Mouse (Mus musculus) MN1 (cell line): Measurements from ENCODE around the gene Gm5447.

Source experiments
- DNase-seq: peaks from one replicate; pipeline ENCODE4 v3.0.0-alpha.2; 2016; ENCODE audit warnings: low spot score

The Gm5447 gene

DNA sequence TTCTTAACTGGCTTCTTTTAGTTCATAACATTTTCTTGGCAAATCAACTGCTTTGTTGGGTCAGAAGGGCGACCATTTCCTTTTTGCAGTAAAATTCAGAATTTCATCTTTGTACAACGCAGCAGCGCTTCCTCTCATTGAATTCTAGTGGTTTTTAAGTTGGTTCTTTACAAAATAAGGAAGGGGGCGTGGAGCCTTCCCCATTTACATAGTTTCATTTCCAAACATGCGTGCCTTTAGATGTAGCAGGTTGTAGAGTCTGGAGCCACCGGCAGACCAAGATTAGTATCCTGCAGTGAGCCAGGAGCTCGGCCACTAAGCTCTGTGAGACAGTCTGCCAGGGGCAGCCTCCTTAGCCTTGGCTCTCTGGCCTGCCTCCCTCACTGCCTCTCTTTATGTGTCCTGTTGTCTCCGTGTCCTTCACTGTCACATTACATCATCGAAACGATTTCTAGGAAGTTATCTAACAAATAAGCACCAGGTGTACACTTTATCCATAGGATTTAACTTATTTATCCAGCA lies 13.0 kb downstream of the Gm5447 start:
- DNase-seq = no peak

DNA sequence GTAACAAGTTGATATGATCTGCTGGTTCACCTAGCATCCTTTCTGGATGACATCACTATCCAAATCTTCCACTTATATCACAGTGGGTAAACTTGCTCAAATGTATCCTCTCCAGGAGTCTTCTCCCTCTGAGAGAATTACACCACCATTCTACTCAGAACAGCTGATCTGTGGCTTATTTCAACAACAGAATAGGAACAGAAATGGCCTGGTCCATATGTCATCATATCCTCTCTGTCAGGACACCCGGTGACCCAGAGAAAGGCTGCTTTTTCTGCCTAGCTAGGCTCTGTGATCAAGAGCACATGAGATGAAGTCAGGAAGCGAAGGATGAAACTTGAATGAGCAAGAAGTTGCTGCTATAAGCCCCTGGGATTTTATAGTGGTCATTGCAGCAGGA lies 13.7 kb downstream of the Gm5447 start:
- DNase-seq = no peak

GRCm38 (mm10) chr13:30989710-30990109 lies 15.7 kb downstream of the Gm5447 start:
- peak; percentile 30 for DNase-seq

- DNase-seq = no peak
Measured at GRCm38 (mm10) chr13:30990233-30990632, 16.2 kb downstream of the Gm5447 start.

DNA sequence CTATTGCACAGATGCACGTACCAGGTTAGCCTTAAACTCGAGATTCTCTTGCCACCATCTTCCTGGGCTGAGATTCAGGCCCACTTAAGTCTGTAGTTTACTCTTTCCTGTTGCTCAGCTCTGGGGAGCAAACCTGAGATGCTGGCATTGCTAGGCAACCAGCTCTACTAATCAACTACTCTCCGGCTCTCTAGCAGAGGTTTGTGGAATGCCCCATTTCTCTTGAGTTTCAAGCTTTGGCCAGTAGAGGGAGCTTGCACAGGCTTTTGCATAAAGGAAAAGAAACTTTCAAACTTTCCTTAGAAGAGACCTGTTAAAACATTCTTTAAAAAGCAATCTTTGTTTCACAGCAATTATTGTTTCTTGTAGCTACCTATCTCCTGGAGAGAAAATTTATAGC lies 19.8 kb downstream of the Gm5447 start:
- DNase-seq = peak; percentile 55

DNA sequence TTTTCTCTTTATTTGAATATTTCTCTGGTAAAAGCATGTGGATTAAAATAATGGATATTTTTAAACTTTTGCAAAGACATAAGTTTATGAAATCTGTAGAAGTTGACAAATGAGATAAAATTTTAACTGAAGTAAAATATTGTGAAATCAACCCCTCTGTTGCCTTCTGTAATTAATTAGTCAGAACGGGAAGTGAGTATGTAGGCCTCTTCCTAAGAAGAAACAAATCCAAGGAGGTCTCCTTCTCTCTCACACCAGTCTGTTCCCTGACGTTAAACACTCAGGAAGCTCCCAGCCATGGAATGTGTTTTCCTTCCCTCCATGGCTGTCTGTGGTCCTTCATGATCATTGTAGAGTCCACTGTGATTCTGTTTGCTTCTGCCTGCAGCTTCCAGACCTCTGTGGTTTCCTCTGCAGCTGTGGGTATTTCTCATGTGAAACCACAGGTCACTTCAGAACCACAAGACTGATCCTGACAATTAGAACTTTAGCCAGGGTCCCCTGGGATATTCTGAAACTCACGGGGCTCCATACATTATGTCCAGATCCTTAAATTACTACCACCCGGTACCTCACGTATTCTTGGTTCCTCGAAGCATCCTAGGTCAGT lies 20.4 kb downstream of the Gm5447 start:
- DNase-seq = no peak

DNA sequence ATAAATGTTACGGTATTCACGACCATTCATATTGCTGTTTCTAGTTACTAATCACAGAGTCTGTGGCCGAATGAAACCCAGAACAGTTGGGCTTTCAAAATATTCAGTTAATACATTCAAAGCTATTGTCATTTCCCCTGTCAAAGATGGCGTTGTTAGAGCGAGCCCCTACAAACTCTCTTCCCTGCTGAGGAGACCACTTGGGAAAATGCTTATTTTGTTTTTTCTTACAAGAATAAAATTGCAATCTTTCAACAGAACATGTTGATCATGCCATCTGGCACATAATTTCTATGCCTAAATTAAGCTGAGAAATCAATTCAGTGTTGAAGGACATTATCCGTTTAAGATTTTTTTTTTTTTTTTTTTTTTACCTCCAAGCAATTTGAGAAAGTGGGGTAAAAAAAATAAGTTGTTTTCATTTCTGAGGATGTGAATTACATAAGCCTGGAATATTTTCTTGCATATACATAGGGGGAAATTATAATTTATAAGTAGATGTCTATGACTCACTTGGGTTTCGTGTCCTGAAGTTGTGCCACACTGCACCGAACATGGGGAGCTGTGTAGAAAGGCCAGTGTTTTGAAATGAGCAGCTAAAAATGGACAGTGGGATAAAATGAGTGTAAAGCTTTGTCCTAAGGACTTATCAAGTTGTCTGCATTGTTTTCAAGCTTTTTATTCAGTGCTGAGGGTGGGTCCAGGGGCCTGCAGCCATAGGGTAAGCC lies 23.7 kb downstream of the Gm5447 start:
- no peak for DNase-seq

- no peak for DNase-seq
Measured at GRCm38 (mm10) chr13:30999799-31000198, 25.8 kb downstream of the Gm5447 start.

DNA sequence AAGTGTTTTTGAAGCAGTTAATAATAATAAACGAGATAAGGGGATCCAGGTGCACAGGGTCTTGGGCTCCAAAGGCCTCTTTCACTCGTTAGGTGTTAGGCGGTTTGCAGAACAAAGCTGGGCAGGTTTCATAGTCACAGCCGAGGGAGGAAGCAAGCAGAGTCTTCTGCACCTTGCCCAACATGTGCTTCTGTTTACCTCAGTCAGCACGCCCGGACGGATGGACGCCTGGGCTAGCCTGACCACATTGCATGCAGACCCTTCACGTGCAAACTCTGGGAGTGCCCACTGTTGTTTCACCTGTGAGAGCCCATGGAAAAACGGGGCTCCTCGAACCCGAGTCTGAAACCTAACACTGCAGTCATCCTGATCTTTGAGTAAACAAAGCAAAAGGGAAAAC lies 30.5 kb downstream of the Gm5447 start:
- no peak for DNase-seq

DNA sequence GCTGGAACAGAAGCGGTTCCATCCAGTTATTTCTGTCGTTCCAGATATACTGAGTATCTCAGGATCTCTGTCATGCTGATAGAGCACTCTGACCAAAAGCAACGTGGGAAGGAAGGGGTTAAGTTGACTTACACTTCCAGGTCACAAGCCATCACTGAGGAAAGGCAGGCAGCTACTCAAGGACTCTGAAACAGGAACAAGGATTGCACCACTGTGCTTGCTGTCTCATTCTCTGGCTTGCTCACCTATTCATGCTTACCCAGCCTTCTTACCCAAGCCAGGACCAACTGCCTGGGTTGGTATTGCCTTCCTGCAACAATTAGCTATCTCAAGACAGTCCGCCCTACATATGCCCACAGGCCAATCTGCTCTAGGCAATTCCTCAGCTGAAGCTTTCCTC lies 31.0 kb downstream of the Gm5447 start:
- DNase-seq = no peak

GRCm38 (mm10) chr13:31017545-31017944 lies 43.5 kb downstream of the Gm5447 start:
- no peak for DNase-seq

- no peak for DNase-seq
Measured at GRCm38 (mm10) chr13:31021514-31021913, 47.5 kb downstream of the Gm5447 start.

DNA sequence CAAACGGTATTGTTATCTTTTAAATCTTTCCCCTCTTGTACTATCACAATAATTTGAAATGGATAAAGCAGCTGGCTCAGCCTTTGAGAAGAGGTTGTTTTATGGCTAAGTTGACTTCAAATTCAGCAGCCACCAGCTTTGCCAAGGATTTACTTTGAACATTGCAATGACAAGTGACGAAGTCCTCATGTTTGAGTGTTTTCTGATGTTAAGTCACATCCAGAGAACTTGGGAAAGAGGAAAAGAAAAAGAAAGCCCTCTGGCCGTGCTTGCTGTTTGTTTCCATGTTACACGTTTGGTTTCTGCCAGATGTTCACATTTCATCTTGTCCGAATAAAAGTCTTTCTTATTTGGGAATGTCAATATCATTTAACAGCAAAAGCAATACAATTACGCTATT lies 47.9 kb downstream of the Gm5447 start:
- no peak for DNase-seq

DNA sequence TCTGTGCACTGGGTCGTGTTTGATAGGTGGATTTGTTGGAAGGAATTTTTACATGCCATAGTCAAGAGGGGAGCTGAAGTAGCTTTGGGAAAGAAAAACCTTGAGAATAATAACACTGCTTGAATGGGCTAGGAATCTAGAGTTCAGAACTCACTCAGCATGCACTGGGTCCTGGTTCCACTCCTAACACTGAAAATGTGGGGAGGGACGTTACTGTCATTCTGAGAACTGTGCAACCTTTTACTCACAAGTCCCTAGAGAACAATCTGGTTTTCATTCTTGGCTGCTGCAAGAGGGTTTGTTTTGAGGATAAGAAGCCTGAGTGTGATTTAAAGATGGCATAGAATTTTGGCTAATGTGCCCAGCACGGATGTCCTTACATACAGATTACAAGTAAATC lies 49.7 kb downstream of the Gm5447 start:
- DNase-seq = no peak
